Mouse (Mus musculus): Measurements from ENCODE around the gene Tspan3. TPM values are rescaled to one million over a fixed set of nuclear protein-coding genes. Genes with fewer than 3 reads are reported as not detected.

The Tspan3 gene
- polyA plus RNA-seq, 1 experiment from 2014 or later: 573 TPM

DNA sequence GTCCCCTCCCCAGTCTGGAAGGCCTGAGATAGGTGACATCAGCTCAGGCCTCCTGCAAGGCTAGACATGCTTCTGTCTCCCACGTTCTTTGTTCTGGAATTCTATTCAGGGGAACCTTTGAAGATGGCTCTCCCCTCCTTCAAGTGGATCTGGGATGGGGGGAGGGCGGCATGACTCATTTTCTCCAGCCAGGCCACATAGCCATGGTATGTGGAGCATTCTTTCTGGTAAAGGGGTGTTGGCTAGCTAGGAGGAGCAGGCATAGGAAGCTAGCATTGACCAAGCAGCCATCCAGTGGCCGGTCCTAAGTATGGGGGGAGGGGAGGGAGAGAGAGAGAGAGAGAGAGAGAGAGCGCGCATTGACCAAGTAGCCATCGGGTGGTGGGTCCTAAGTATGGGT lies 57.8 kb downstream of the Tspan3 start:
- Histone ChIP-seq H3K4me3 (ENCODE audit: low read depth, low read length) (no peak overlapping the region), H3K4me1 (ENCODE audit: control insufficient read depth, insufficient read depth, low read length) (no peaks in the 10 kb centered on the region), H3K27me3 (ENCODE audit: control insufficient read depth, insufficient read depth, low read length) (no peaks in the 10 kb centered on the region), H3K9ac (ENCODE audit: low read length) (no peak overlapping the region), H3K27ac (ENCODE audit: low read depth, low read length) (no peak overlapping the region), H3K4me2 (no peak overlapping the region), H3K9me3 (ENCODE audit: control insufficient read depth, low read length) (no peaks in the 10 kb centered on the region), H3K36me3 (ENCODE audit: control insufficient read depth, insufficient read depth, low read length) (no peaks in the 10 kb centered on the region)
- 69% methylated on average over 6 of the region's 6 CpGs for WGBS
- DNase-seq (ENCODE audit: low spot score, missing footprints) (no peak), ATAC-seq (ENCODE audit: low FRiP score) (no peak)

DNA sequence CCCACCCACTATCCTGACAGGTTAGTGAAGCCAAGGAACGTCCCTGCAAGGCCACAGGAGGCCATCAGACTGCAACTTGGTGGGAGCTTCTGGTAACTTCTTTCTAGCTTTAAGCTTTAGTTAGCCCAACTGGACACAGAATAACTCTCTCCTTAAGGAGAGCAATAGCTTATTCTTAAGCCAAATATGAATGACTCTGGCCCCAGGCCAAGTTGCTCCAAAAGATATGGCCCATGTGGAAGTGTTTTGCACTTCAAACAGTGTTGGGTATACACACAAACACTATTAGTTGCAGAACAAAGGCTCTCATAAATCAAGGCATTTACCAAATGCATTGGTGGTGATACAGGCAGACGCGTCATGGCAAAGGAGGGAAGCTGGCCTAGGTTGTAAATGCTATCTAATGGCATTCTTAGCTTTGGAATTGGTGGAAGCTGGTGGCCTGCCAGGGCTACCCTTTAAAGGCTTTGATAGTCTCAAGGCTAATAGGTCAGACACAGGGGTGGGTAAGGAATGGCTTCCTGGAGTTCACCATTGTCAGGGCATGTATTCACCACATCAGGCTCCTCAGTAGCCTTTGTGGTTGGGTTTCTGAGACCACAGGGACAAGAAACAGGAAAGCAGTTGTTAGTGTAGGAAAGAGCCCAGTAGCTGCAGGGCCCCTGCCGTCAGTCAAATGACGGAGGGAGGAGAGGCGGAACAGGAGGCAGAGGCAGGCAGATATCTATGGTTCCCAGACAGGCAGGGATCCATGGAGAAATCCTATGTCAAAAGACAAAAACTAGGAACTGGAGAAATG lies 58.8 kb downstream of the Tspan3 start:
- no peak overlapping the region for H3K27ac ChIP-seq (ENCODE audit: low read depth, low read length)
- WGBS: 74% methylated on average over 6 of the region's 6 CpGs
- no peak overlapping the region for H3K4me3 ChIP-seq (ENCODE audit: low read depth, low read length)
- H3K4me1 ChIP-seq (ENCODE audit: control insufficient read depth, insufficient read depth, low read length): no peaks in the 10 kb centered on the region
- H3K9ac ChIP-seq (ENCODE audit: low read length): no peak overlapping the region
- H3K36me3 ChIP-seq (ENCODE audit: control insufficient read depth, insufficient read depth, low read length): no peaks in the 10 kb centered on the region
- peak; percentile 41 for DNase-seq (ENCODE audit: low spot score, missing footprints)
- H3K9me3 ChIP-seq (ENCODE audit: control insufficient read depth, low read length): no peaks in the 10 kb centered on the region
- H3K27me3 ChIP-seq (ENCODE audit: control insufficient read depth, insufficient read depth, low read length): no peaks in the 10 kb centered on the region
- H3K4me2 ChIP-seq: no peak overlapping the region
- no peak for ATAC-seq (ENCODE audit: low FRiP score)

DNA sequence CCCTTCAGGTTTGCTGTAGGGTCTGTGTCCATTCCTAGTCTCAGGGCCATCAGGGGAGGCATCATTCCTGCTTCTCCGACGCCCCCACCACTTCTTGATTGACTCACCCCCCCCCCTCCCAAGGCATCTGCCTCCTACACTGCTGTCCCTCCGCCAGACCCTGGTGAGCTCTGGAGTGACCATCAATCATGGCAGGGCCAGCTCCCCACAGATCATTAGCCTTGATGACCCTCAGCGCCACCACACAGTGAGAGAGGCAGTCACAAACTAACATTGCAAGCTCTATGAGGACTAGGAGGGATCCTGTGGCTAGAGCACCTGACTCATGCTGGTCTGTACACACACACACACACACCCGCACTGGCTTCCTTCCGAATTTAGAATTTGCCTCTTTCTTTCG lies 60.4 kb downstream of the Tspan3 start:
- ATAC-seq (ENCODE audit: low FRiP score): no peak
- 91% methylated on average over 6 of the region's 7 CpGs for WGBS

DNA sequence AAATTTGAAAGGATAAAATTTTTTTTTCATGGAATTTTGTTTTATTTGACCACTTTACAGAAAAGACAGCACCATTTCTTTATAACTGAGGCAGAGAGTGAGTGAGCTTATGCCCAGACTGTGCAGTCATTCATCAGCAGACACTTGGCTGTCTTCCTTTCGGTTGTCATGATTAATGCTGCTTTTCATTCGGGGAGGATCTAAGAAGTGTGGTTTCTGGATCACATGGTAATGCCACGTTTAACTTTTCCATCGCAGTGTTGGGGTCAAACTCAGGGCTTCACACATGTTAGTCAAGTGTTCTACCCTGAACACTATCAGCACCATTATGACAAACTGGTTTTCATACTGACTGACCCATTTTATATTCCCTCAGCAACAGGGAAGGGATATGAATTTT lies 64.3 kb downstream of the Tspan3 start:
- Histone ChIP-seq H3K4me1 (ENCODE audit: control insufficient read depth, insufficient read depth, low read length) (no peaks in the 10 kb centered on the region), H3K9ac (ENCODE audit: low read length) (no peak overlapping the region), H3K36me3 (ENCODE audit: control insufficient read depth, insufficient read depth, low read length) (no peaks in the 10 kb centered on the region), H3K27me3 (ENCODE audit: control insufficient read depth, insufficient read depth, low read length) (no peaks in the 10 kb centered on the region), H3K4me3 (ENCODE audit: low read depth, low read length) (no peak overlapping the region), H3K4me2 (no peak overlapping the region), H3K9me3 (ENCODE audit: control insufficient read depth, low read length) (no peaks in the 10 kb centered on the region), H3K27ac (ENCODE audit: low read depth, low read length) (no peak overlapping the region)
- DNase-seq (ENCODE audit: low spot score, missing footprints) (no peak), ATAC-seq (ENCODE audit: low FRiP score) (no peak)
- 87% methylated on average over 4 of the region's 4 CpGs for WGBS

More for the DNA sequence above, 60.4 kb downstream of the Tspan3 start:
- no peak for DNase-seq (ENCODE audit: low spot score, missing footprints)
- Histone ChIP-seq H3K27ac (ENCODE audit: low read depth, low read length) (no peak overlapping the region), H3K9me3 (ENCODE audit: control insufficient read depth, low read length) (no peaks in the 10 kb centered on the region), H3K27me3 (ENCODE audit: control insufficient read depth, insufficient read depth, low read length) (no peaks in the 10 kb centered on the region), H3K36me3 (ENCODE audit: control insufficient read depth, insufficient read depth, low read length) (no peaks in the 10 kb centered on the region), H3K4me3 (ENCODE audit: low read depth, low read length) (no peak overlapping the region), H3K4me2 (no peak overlapping the region), H3K4me1 (ENCODE audit: control insufficient read depth, insufficient read depth, low read length) (no peaks in the 10 kb centered on the region), H3K9ac (ENCODE audit: low read length) (no peak overlapping the region)

DNA sequence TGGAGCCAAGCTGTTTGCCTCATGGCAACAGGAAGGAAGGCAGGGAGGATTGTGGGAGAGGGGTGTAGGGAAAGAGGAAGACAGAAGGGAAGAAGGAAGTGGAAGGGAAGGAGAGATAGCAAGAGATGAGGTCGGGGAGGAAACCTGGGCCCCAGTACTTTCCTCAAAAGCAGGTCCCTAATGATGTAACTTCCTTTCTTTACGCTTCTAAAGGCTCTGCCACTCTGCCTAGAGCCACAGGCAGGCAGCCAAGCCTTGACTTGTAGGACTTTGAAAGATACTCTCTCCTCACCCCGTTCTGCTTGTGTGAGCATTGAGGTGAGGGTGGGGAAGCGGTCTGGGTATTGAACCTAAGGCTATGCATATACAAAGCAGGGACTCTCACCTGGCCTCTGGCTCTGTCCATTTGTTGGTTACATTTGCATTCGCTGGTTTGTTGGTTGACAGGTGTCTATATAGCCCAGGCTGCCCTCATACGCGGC lies 65.2 kb downstream of the Tspan3 start:
- 88% methylated on average over 7 of the region's 7 CpGs for WGBS
- ATAC-seq (ENCODE audit: low FRiP score): no peak
- H3K27me3 ChIP-seq (ENCODE audit: control insufficient read depth, insufficient read depth, low read length): no peaks in the 10 kb centered on the region

DNA sequence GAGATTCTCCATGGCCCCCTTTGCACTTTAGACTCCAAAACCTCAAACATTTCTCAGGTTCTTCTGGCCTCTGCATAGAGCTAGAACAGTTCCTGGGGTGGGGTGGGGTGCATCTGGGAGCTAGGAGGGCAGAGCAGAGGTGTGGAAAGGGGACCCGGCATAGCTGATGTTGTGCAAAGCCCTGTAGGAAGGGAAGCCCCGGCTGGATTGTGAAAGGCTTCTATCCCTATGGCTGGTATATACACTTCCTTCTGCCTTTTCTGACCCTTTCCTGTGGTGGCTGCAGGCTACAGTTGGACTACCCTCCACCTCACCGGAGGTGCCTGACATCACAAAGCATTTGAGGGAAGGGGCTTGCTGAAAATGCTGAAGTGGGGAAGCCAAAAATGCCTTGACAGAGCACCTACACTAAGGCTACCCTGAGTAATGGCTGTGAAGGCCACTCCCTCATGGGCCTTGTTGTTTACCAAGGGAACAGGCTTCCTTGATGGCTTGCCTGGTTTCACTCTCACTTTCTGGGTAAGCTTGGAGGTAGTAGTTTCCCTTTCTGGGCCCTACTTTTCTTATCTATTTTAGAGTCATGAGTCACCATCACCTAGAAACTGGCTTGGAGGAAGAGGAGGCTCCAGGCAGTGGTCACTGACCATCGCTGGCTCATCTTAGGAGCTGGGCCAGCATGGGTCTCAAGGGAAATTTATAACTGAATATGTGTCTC lies 67.5 kb downstream of the Tspan3 start:
- no peak for ATAC-seq (ENCODE audit: low FRiP score)
- H3K27me3 ChIP-seq (ENCODE audit: control insufficient read depth, insufficient read depth, low read length): no peaks in the 10 kb centered on the region
- WGBS: 94% methylated on average over 4 of the region's 4 CpGs

More for the DNA sequence above, 65.2 kb downstream of the Tspan3 start:
- Histone ChIP-seq H3K4me2 (no peak overlapping the region), H3K4me3 (ENCODE audit: low read depth, low read length) (no peak overlapping the region), H3K27ac (ENCODE audit: low read depth, low read length) (no peak overlapping the region), H3K36me3 (ENCODE audit: control insufficient read depth, insufficient read depth, low read length) (no peaks in the 10 kb centered on the region), H3K9me3 (ENCODE audit: control insufficient read depth, low read length) (no peaks in the 10 kb centered on the region), H3K9ac (ENCODE audit: low read length) (no peak overlapping the region), H3K4me1 (ENCODE audit: control insufficient read depth, insufficient read depth, low read length) (no peaks in the 10 kb centered on the region)
- DNase-seq (ENCODE audit: low spot score, missing footprints): no peak

DNA sequence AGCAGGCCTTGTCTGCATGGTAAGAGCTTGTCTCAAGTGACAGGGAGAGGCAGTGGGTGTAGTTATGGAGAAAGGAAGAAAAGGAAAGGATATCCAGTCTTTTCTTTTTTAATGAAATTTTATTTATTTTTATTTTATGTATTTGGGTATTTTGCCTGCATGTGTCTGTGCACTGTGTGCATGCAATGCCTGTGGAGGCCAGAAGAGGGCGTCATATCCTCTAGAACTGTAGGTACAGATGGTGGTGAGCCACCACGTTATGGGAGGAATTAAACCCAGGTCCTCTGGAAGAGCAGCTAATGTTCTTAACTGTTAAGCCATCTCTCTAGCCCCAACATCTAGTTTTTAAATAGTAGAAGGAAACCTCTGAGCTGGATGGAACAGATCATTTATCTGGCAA lies 73.2 kb downstream of the Tspan3 start:
- no peak for DNase-seq (ENCODE audit: low spot score, missing footprints)
- H3K27me3 ChIP-seq (ENCODE audit: control insufficient read depth, insufficient read depth, low read length): no peaks in the 10 kb centered on the region
- no peak overlapping the region for H3K4me3 ChIP-seq (ENCODE audit: low read depth, low read length)
- no peak overlapping the region for H3K9ac ChIP-seq (ENCODE audit: low read length)
- H3K27ac ChIP-seq (ENCODE audit: low read depth, low read length): no peak overlapping the region
- no peaks in the 10 kb centered on the region for H3K9me3 ChIP-seq (ENCODE audit: control insufficient read depth, low read length)
- H3K4me1 ChIP-seq (ENCODE audit: control insufficient read depth, insufficient read depth, low read length): no peaks in the 10 kb centered on the region
- no peak overlapping the region for H3K4me2 ChIP-seq
- ATAC-seq (ENCODE audit: low FRiP score): no peak
- 42% methylated on average over 2 of the region's 2 CpGs for WGBS
- H3K36me3 ChIP-seq (ENCODE audit: control insufficient read depth, insufficient read depth, low read length): no peaks in the 10 kb centered on the region

More for the DNA sequence above, 67.5 kb downstream of the Tspan3 start:
- Histone ChIP-seq H3K4me1 (ENCODE audit: control insufficient read depth, insufficient read depth, low read length) (no peaks in the 10 kb centered on the region), H3K9me3 (ENCODE audit: control insufficient read depth, low read length) (no peaks in the 10 kb centered on the region), H3K9ac (ENCODE audit: low read length) (no peak overlapping the region), H3K4me3 (ENCODE audit: low read depth, low read length) (no peak overlapping the region), H3K36me3 (ENCODE audit: control insufficient read depth, insufficient read depth, low read length) (no peaks in the 10 kb centered on the region), H3K4me2 (no peak overlapping the region), H3K27ac (ENCODE audit: low read depth, low read length) (no peak overlapping the region)
- DNase-seq (ENCODE audit: low spot score, missing footprints): no peak

DNA sequence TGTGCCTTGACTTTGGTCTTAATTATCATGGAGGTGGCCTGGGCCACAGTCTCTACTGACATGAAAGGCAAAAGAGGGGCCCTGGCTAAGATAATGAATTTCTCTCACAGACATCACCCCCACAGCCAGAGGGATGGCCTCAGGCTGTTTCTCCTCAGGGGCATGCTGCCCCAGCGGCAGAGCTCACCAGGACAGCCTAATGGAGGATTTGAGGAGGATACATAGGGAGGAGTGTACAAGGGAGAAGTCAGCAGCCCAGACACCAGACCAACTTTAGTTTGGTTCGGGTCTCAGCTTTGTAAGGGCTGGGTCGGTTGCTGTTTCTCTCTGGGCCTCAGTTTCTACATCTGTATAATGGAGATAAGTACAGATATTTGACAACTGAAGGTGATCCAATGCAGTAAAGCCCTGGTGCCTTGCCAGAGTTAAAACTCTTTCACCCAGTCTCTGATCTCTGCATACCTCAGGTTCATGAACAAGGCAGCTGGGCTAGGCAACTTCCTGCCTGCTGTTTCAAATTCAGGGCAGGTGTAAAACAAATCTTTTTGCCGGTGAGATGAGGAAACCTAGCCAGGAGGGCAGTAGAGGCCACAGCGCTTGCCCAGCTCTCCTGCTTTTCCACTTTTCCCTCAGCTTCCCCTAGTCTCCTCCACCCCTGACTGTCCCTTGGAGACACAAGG lies 74.6 kb downstream of the Tspan3 start:
- H3K4me1 ChIP-seq (ENCODE audit: control insufficient read depth, insufficient read depth, low read length): no peaks in the 10 kb centered on the region
- H3K27ac ChIP-seq (ENCODE audit: low read depth, low read length): no peak overlapping the region
- WGBS: 79% methylated on average over 5 of the region's 5 CpGs
- DNase-seq (ENCODE audit: low spot score, missing footprints): no peak
- H3K27me3 ChIP-seq (ENCODE audit: control insufficient read depth, insufficient read depth, low read length): no peaks in the 10 kb centered on the region
- no peak for ATAC-seq (ENCODE audit: low FRiP score)
- no peak overlapping the region for H3K4me2 ChIP-seq
- no peaks in the 10 kb centered on the region for H3K36me3 ChIP-seq (ENCODE audit: control insufficient read depth, insufficient read depth, low read length)
- no peak overlapping the region for H3K4me3 ChIP-seq (ENCODE audit: low read depth, low read length)
- no peak overlapping the region for H3K9ac ChIP-seq (ENCODE audit: low read length)
- H3K9me3 ChIP-seq (ENCODE audit: control insufficient read depth, low read length): no peaks in the 10 kb centered on the region

All from midbrain, embryonic 11.5 days (tissue).